Mouse (Mus musculus): ENCODE measurements around the gene Ppp1r1c.

Ppp1r1c gene

GRCm38 (mm10) chr2:79707575-79707974, at the start of gene Ppp1r1c:
Ppp1r1c (plus strand) TSS chr2:79707780.
- DNase-seq (ENCODE audit: low spot score) = no peak

DNA sequence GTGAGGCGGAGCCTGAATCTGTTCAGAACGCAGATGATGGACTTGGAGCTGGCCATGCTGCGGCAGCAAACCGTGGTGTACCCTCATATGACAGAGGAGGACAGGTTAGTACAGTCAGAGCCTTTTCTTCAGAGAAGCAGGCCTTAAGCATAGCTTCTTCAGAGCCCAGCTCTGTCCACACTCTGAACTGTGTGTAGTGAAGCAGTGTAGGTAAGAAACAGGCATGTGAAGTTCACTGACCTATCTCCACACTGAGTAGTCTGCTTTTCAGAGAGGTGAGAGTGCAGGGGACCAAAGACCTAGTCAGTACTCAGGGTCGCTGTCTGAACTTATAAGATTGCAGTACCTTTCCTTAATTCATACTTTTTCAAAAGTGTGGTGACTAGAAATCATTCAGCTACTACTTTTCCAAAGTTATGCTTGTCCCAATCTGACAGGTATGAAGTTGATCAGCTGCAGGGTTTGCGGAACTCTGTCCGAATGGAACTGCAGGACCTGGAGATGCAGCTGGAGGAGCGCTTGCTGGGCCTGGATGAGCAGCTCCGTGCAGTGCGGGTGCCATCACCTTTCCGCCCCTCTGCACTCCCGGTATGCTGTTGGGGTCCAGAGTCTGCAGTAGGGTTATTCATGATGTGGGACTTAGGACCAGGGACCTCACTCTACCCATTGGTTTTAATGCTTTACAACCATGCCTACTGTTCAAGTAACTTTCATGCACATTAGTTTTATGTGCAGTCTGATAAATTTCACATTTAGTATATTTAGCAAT, 47.0 kb upstream of the Ppp1r1c start:
- DNase-seq (ENCODE audit: low spot score) = no peak

DNA sequence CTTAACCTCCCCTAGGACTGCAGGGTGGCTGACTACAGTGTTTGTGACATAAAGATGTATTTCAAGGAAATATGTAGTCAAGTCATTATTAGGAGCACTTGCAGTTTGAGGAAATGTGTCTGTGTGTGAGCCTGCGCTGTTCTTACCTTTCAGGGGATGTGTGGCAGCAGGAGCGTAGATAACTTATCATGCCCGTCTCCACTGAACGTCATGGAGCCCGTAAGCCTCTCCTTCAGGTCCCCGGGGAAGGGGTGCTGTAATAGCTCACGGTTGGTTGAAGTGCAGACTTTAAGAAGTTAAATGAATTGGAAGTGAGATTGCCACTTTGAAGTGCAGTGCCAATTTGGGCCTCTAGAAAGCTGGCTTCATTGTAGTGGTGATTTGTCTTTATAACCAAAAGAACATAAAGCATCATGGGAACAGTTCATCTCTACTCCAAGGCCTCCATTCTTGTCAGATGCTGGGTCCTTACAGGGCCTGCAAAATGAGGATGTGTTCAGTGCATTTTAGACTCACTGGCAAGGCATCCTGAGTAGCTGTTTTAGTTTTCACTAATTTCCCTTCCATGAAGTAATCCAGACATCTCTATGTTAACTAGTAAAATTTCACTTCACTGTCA, 46.0 kb upstream of the Ppp1r1c start:
- DNase-seq (ENCODE audit: low spot score) = no peak

DNA sequence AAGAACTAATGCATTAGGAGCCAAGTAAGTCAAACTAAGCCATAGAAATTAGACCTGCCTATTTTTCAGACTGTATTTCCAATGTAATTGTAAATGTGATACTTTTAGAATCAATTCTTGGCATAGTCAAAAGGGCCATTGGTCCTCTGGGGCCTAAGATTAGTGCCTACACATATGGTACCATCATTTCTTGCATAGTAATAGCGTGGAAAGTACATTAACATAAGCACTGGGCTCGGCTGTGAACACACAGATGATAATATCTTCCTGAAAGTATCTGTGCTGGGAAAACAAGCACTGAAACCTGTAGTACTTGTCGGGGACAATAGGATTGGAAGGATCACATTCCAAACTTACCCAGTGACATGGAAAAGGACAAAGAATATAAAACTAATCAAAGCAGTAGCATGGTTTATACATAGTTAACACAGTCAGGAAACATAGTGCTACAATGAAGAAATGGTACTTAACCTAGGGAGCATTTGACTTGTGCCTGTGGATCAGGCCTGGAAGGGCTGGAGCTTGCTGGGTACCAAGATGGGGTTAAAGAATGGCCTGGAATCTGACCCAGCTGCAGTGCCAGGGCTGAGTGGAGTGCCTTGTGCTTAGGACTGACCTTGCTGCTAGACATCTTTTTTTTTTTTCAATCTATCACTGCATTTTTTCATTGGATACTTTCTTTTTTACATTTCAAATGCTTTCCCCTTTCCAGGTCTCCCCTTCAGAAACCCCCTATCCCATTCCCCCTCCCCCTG, 42.9 kb upstream of the Ppp1r1c start:
- DNase-seq (ENCODE audit: low spot score) = no peak

GRCm38 (mm10) chr2:79665492-79665891, 42.1 kb upstream of the Ppp1r1c start:
- DNase-seq (ENCODE audit: low spot score) = no peak

DNA sequence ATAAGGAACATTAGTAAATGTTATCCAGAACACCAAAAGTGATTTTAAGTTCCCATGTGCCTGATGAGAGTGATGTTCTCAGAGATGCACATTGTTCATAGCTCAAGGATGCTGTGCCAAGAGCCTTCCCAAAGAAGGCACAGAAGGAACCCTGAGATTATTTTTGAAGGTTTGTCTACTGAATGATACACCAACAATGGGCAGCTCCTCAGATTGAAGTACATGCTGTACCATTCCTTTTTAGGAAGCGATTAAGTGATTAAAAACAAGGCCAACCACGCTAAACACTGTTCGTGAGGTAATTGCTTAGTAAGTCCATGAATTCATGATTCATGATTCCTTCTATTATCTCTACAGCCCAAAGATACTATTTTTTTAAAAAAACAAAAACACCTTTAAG, 32.3 kb upstream of the Ppp1r1c start:
- DNase-seq (ENCODE audit: low spot score) = no peak

GRCm38 (mm10) chr2:79677663-79678257, 29.8 kb upstream of the Ppp1r1c start:
- no peak for DNase-seq (ENCODE audit: low spot score)

DNA sequence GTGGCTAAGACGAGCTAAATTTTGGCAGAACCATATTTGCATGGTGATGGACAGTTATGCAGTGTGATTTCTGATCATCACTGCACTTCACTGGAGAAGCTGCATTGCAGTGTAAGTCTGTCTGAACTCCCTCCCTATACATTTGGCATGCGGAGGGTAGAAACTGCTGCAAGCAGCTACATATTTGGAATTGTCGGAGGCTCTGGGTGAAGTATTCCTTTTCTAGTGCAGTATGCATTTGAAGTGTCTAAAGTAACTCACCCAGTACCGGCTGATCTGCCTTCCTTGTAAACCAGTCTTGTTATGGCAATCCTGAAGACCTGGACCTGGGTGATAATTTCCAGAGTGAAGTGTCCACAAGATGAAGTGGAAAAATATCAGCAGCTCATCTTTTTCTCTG, 25.9 kb upstream of the Ppp1r1c start:
- no peak for DNase-seq (ENCODE audit: low spot score)

DNA sequence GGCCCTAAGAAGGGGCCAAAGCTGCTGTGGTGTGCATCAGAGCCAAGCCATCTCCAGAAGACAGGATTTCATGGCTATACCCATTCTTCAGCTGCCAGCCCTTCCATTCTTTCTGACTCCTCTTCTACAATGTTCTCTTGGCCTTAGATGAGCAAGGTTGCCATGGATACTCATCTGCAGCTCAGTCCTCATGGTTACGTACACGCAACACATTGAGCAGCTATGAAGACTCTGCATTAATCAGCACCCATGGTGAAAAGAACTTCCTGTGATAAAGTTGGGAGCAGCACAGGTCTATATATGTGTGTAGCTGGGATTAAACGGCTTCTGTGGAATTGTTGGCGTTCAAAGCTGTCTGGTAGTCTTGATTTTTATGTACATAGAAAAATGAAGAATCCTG, 24.3 kb upstream of the Ppp1r1c start:
- no peak for DNase-seq (ENCODE audit: low spot score)

- no peak for DNase-seq (ENCODE audit: low spot score)
These were observed 16.7 kb upstream of the Ppp1r1c start for GRCm38 (mm10) chr2:79690838-79691237.

- no peak for DNase-seq (ENCODE audit: low spot score)
These were observed 12.4 kb upstream of the Ppp1r1c start for GRCm38 (mm10) chr2:79695190-79695589.

DNA sequence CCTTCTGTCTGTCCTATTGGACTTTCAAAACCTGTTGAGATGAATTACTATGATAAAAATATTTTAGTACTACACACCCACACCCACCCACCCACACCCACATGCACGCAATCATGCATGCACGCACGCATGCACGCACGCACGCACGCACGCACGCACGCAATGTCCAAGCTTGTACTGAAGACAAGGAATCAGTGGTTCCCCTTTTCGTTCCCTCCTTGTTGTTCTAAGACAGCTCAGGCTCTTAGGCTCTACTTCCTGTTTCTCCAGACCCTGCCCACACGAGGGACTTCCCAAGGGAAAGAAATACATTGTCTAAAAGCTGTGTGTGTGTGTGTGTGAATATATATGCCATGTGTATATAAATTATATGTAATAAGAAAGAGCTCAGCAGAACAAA, 11.6 kb upstream of the Ppp1r1c start:
- no peak for DNase-seq (ENCODE audit: low spot score)

GRCm38 (mm10) chr2:79696478-79697230, 10.9 kb upstream of the Ppp1r1c start:
- no peak for DNase-seq (ENCODE audit: low spot score)

GRCm38 (mm10) chr2:79698166-79698565, 9.4 kb upstream of the Ppp1r1c start:
- no peak for DNase-seq (ENCODE audit: low spot score)

GRCm38 (mm10) chr2:79704773-79705172, 2.8 kb upstream of the Ppp1r1c start:
- DNase-seq (ENCODE audit: low spot score) = no peak

- no peak for DNase-seq (ENCODE audit: low spot score)
These were observed 6.1 kb downstream of the Ppp1r1c start for GRCm38 (mm10) chr2:79713662-79714091.

GRCm38 (mm10) chr2:79714745-79715144, 7.2 kb downstream of the Ppp1r1c start:
- DNase-seq (ENCODE audit: low spot score) = no peak

DNA sequence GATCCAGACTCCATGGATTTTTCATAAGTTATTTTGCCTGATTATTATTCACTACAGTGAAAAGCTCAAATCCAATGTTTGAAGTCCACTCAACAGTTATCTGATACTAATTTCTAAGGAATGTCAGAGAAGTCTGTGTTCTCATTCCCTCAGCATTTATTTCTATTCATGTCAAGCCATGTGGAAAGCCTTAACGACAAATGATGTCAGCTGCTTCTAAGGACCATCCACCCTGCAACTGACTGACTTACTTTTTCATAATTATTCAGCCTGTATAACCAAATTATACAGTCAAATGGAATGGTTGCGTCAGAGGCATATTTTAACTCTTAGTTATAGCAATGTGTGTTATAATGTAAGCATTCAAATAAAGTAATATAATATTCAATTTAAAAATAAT, 8.3 kb downstream of the Ppp1r1c start:
- DNase-seq (ENCODE audit: low spot score) = no peak

GRCm38 (mm10) chr2:79717846-79718245, 10.3 kb downstream of the Ppp1r1c start:
- DNase-seq (ENCODE audit: low spot score) = no peak

GRCm38 (mm10) chr2:79722415-79722814, 14.8 kb downstream of the Ppp1r1c start:
- DNase-seq (ENCODE audit: low spot score) = no peak

GRCm38 (mm10) chr2:79738958-79739357, 31.4 kb downstream of the Ppp1r1c start:
- DNase-seq (ENCODE audit: low spot score) = no peak

DNA sequence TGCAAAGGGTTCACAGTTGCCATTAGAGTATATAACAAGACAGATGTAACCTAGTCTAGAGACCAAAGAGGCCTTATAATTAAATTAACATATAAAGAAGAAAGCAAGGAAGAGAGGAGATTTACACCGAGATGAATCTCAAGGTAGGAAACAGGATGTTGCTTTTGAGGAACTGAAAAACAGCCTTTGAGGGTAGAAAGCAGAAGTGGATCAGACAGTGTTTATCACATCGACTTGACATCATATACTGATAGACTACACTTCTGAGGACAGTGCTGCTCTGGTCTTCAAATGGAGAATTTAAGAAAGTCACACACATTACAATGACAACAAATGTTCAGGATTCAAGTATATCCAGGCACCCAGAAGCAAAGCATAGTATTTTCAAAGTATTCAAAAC, 34.4 kb downstream of the Ppp1r1c start:
- DNase-seq (ENCODE audit: low spot score) = no peak

All from embryo, embryonic 10.5 days (tissue).